Mouse (Mus musculus): ENCODE measurements around the gene Scaf8. TPM values are rescaled to one million over a fixed set of nuclear protein-coding genes. Genes with fewer than 3 reads are reported as not detected.

Gene Scaf8
- total RNA-seq, 4 experiments from 2014 or later: 54.9 to 68.4 (median 62.2) TPM

Other genes with a start within 250 kb of the Scaf8 start
- 10 to 100 TPM; 29.3 to 36.2 (median 33.9) TPM for gene Tiam2, start 211.6 kb downstream of the Scaf8 start, total RNA-seq (2022)

Data from layer of hippocampus, adult 8-10 months (tissue).